Mouse (Mus musculus) left cerebral cortex, adult 8-10 months (tissue): ENCODE results near the gene Mlf2. TPM values are rescaled to one million over a fixed set of nuclear protein-coding genes. Genes with fewer than 3 reads are reported as not detected.

Experiments
- total RNA-seq, 4 experiments: library from RNA; stranded (reverse); gene quantifications; 2 replicates each; pipeline ENCODE4 v1.2.4; 2022

Mlf2 gene
- total RNA-seq, 4 experiments from 2014 or later = 578 to 635 (median 620) TPM

Other genes starting within 250 kb of the Mlf2 start
- gene Emg1, start 219.2 kb upstream of the Mlf2 start, total RNA-seq = 10 to 100 TPM; 41.0 to 48.1 (median 43.4) TPM
- 100 to 1,000 TPM; 111 to 126 (median 116) TPM for gene Phb2, start 219.1 kb upstream of the Mlf2 start, total RNA-seq
- 10 to 100 TPM in 2 of 4 experiments, 1 to 10 TPM in 2; 2.3 to 15.0 (median 7.9) TPM for gene Ptpn6, start 192.7 kb upstream of the Mlf2 start, total RNA-seq
- 100 to 1,000 TPM; 301 to 323 (median 310) TPM for gene Grcc10, start 190.0 kb upstream of the Mlf2 start, total RNA-seq
- not detected for gene Gm45234, start 175.4 kb upstream of the Mlf2 start, total RNA-seq
- 100 to 1,000 TPM; 146 to 166 (median 159) TPM for gene Atn1, start 174.9 kb upstream of the Mlf2 start, total RNA-seq
- gene Eno2, start 161.7 kb upstream of the Mlf2 start, total RNA-seq = 1,000 to 10,000 TPM; 1,117 to 1,267 (median 1,165) TPM
- 1 to 10 TPM; 2.3 to 3.4 (median 2.7) TPM for gene Lrrc23, start 151.7 kb upstream of the Mlf2 start, total RNA-seq
- gene Spsb2, start 122.7 kb upstream of the Mlf2 start, total RNA-seq = 1 to 10 TPM; 4.0 to 5.8 (median 5.0) TPM
- 100 to 1,000 TPM; 794 to 847 (median 813) TPM for gene Tpi1, start 117.1 kb upstream of the Mlf2 start, total RNA-seq
- 100 to 1,000 TPM; 200 to 215 (median 204) TPM for gene Usp5, start 101.9 kb upstream of the Mlf2 start, total RNA-seq
- gene Cdca3, start 101.8 kb upstream of the Mlf2 start, total RNA-seq = 1 to 10 TPM in 1 of 4 experiments, under 1 TPM in 3; 0.49 to 1.0 (median 0.80) TPM
- under 1 TPM in 3 of 4 experiments, not detected in 1; 0.20 to 0.87 (median 0.53) TPM for gene Gnb3, start 91.1 kb upstream of the Mlf2 start, total RNA-seq
- 10 to 100 TPM; 18.5 to 25.6 (median 20.6) TPM for gene P3h3, start 73.6 kb upstream of the Mlf2 start, total RNA-seq
- gene Gpr162, start 67.4 kb upstream of the Mlf2 start, total RNA-seq = 100 to 1,000 TPM; 202 to 224 (median 204) TPM
- gene Cd4, start 43.2 kb upstream of the Mlf2 start, total RNA-seq = 10 to 100 TPM; 13.4 to 17.2 (median 15.9) TPM
- gene Lag3, start 19.7 kb upstream of the Mlf2 start, total RNA-seq = 10 to 100 TPM in 2 of 4 experiments, 1 to 10 TPM in 2; 2.4 to 12.6 (median 6.8) TPM
- 100 to 1,000 TPM; 915 to 964 (median 945) TPM for gene Ptms, start 11.3 kb upstream of the Mlf2 start, total RNA-seq
- gene Cops7a, start 34.2 kb downstream of the Mlf2 start, total RNA-seq = 100 to 1,000 TPM; 154 to 177 (median 165) TPM
- gene Pianp, start 65.3 kb downstream of the Mlf2 start, total RNA-seq = 100 to 1,000 TPM; 146 to 232 (median 185) TPM
- gene Zfp384, start 77.8 kb downstream of the Mlf2 start, total RNA-seq = 10 to 100 TPM; 36.8 to 48.5 (median 40.5) TPM
- 10 to 100 TPM; 52.5 to 59.2 (median 54.2) TPM for gene Ing4, start 108.4 kb downstream of the Mlf2 start, total RNA-seq
- gene Acrbp, start 118.3 kb downstream of the Mlf2 start, total RNA-seq = 10 to 100 TPM in 2 of 4 experiments, 1 to 10 TPM in 2; 8.6 to 12.1 (median 10.1) TPM
- 1 to 10 TPM in 2 of 4 experiments, under 1 TPM in 2; 0.44 to 1.9 (median 0.82) TPM for gene Lpar5, start 136.5 kb downstream of the Mlf2 start, total RNA-seq
- 100 to 1,000 TPM; 161 to 176 (median 173) TPM for gene Chd4, start 164.6 kb downstream of the Mlf2 start, total RNA-seq
- 10 to 100 TPM; 25.4 to 28.2 (median 27.2) TPM for gene Nop2, start 200.5 kb downstream of the Mlf2 start, total RNA-seq
- gene Iffo1, start 213.9 kb downstream of the Mlf2 start, total RNA-seq = 10 to 100 TPM; 62.0 to 68.5 (median 66.4) TPM
- gene Gapdh, start 235.1 kb downstream of the Mlf2 start, total RNA-seq = 1,000 to 10,000 TPM; 2,585 to 3,221 (median 2,921) TPM